Mouse (Mus musculus): ENCODE measurements at regions not wholly inside any gene's neighbourhood (a gene's known extent, or its start where the extent isn't known, plus 50 kb on each side); places are given as distances from the start of the nearest gene placed in this dataset.
"Not testable (repeated sequence)": the region's sequence is repeated elsewhere in the genome, so short reads cannot be mapped to it uniquely, and the experiment has no call there.

GRCm38 (mm10) chr12:117379103-117379850 lies 137.0 kb upstream of the Rapgef5 start:
- no peaks in the 10 kb centered on the region for H3K36me3 ChIP-seq (ENCODE audit: control insufficient read depth, insufficient read depth, low read length)
- no peak for ATAC-seq (ENCODE audit: insufficient number of reproducible peaks, insufficient read depth, low FRiP score, low read depth)
- 86% methylated on average over 16 of the region's 16 CpGs for WGBS

DNA sequence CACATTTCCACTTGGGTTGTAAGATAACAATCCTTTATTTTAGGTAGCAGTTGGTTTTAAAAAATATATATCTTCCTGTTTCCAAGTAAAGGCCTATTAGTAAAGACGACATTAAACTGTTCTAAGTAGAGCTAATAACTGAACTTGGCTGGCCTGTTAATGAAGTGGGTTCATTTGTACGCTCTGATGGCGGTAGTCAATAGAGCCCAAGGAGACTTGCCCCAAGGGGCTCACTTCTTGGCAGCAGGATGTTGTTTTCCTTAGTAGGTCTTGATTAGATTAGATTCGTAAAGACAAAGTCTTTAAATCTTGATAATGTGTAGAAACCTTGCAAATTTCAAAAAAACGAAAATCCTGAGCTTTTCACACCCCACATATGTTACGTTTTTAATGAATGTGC lies 135.4 kb upstream of the Rapgef5 start:
- WGBS = 70% methylated on average over 6 of the region's 6 CpGs
- Histone ChIP-seq H3K4me1 (ENCODE audit: control insufficient read depth in 2 of 2, insufficient read depth in 2 of 2, low read length in 2 of 2) (no peaks in the 10 kb centered on the region), H3K27ac (replicated peaks in 1 of 2; ENCODE audit: control insufficient read depth in 1 of 2, insufficient read depth in 1 of 2, low read depth in 2 of 2, low read length in 2 of 2) (no peak overlapping the region), H3K27me3 (ENCODE audit: control insufficient read depth, insufficient read depth, low read length) (no peaks in the 10 kb centered on the region), H3K9me3 (ENCODE audit: control insufficient read depth, low read length) (0 out of 2 replicates have a peak, but pooled peaks cover 3% of the 10 kb centered on the region), H3K36me3 (ENCODE audit: control insufficient read depth, insufficient read depth, low read length) (no peaks in the 10 kb centered on the region), H3K4me3 (ENCODE audit: control insufficient read depth in 1 of 2, insufficient read depth in 1 of 2, low read depth in 1 of 2, low read length in 2 of 2) (no peak overlapping the region), H3K4me2 (ENCODE audit: low read length) (no peak overlapping the region), H3K9ac (ENCODE audit: low read length) (no peak overlapping the region)
- ATAC-seq (ENCODE audit: insufficient number of reproducible peaks, insufficient read depth, low FRiP score, low read depth) = no peak

More at GRCm38 (mm10) chr12:117379103-117379850, 137.0 kb upstream of the Rapgef5 start:
- H3K9ac ChIP-seq (ENCODE audit: low read length) = no peak overlapping the region
- no peak overlapping the region for H3K4me2 ChIP-seq (ENCODE audit: low read length)
- no peak overlapping the region for H3K27ac ChIP-seq (replicated peaks in 1 of 2; ENCODE audit: control insufficient read depth in 1 of 2, insufficient read depth in 1 of 2, low read depth in 2 of 2, low read length in 2 of 2)
- H3K9me3 ChIP-seq (ENCODE audit: control insufficient read depth, low read length) = 0 out of 2 replicates have a peak, but pooled peaks cover 3% of the 10 kb centered on the region
- H3K4me3 ChIP-seq (ENCODE audit: control insufficient read depth in 1 of 2, insufficient read depth in 1 of 2, low read depth in 1 of 2, low read length in 2 of 2) = no peak overlapping the region
- H3K27me3 ChIP-seq (ENCODE audit: control insufficient read depth, insufficient read depth, low read length) = no peaks in the 10 kb centered on the region
- H3K4me1 ChIP-seq (ENCODE audit: control insufficient read depth in 2 of 2, insufficient read depth in 2 of 2, low read length in 2 of 2) = no peaks in the 10 kb centered on the region

DNA sequence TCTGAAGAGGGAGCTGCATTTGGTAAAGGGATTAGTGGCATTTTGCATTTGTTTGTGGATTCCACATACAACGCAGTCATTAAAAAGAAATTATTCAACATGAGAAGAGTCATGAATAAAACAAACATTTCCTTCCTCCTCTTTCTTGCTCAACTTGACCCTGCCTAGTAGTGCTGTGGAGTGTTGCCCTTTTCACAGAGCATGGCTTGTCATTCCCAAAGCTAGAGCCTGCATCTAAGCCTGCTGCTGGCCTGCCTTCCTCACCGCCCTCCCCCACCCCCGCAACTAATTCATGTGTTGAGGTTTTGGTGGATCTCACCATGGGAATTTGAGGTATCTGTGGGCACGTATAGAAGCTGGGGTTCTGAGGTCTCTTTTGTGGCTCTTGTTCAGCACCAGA lies 133.6 kb upstream of the Rapgef5 start:
- H3K27ac ChIP-seq (replicated peaks in 1 of 2; ENCODE audit: control insufficient read depth in 1 of 2, insufficient read depth in 1 of 2, low read depth in 2 of 2, low read length in 2 of 2); H3K4me3 ChIP-seq (ENCODE audit: control insufficient read depth in 1 of 2, insufficient read depth in 1 of 2, low read depth in 1 of 2, low read length in 2 of 2); ATAC-seq (ENCODE audit: insufficient number of reproducible peaks, insufficient read depth, low FRiP score, low read depth); H3K9me3 ChIP-seq (ENCODE audit: control insufficient read depth, low read length); H3K4me2 ChIP-seq (ENCODE audit: low read length); H3K36me3 ChIP-seq (ENCODE audit: control insufficient read depth, insufficient read depth, low read length); H3K27me3 ChIP-seq (ENCODE audit: control insufficient read depth, insufficient read depth, low read length); H3K9ac ChIP-seq (ENCODE audit: low read length); H3K4me1 ChIP-seq (ENCODE audit: control insufficient read depth in 2 of 2, insufficient read depth in 2 of 2, low read length in 2 of 2): not testable (repeated sequence)
- WGBS = 54% methylated on average over 1 of the region's 4 CpGs

DNA sequence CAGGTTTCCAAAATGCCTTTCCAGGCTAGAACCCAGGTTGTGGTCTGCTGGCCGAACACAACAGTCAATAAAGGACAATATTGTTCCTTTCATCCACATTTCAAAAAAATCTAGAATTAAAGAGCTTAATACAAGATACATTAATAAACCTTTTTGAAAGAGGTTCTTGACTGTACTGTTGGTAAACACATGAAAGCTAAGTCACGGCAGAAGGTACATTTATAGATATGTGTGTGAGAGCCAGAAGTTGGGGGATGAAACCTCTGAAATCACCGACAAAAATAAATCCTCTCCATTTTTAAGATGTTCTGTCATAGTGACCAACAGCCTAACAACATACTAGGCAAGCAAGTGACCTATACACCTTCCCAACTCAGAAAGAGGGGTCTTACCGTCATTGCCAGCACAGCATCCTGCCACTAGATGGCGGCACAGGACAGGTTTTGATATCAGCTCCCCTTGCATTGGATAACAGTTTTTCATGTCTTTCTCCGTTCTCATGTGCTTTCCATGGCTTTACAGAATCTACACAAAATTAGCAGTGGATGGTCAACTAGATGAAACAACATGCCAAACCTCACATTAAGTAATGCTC lies 131.1 kb upstream of the Rapgef5 start:
- H3K27me3 ChIP-seq (ENCODE audit: control insufficient read depth, insufficient read depth, low read length) = no peaks in the 10 kb centered on the region
- ATAC-seq (ENCODE audit: insufficient number of reproducible peaks, insufficient read depth, low FRiP score, low read depth) = no peak
- no peaks in the 10 kb centered on the region for H3K9me3 ChIP-seq (ENCODE audit: control insufficient read depth, low read length)
- peaks cover 3 to 14% of the 10 kb centered on the region in 2 experiments for H3K4me1 ChIP-seq (ENCODE audit: control insufficient read depth in 2 of 2, insufficient read depth in 2 of 2, low read length in 2 of 2)
- H3K4me3 ChIP-seq (ENCODE audit: control insufficient read depth in 1 of 2, insufficient read depth in 1 of 2, low read depth in 1 of 2, low read length in 2 of 2) = no peak overlapping the region
- H3K27ac ChIP-seq (replicated peaks in 1 of 2; ENCODE audit: control insufficient read depth in 1 of 2, insufficient read depth in 1 of 2, low read depth in 2 of 2, low read length in 2 of 2) = no peak overlapping the region
- H3K36me3 ChIP-seq (ENCODE audit: control insufficient read depth, insufficient read depth, low read length) = no peaks in the 10 kb centered on the region
- no peak overlapping the region for H3K9ac ChIP-seq (ENCODE audit: low read length)
- WGBS = 16% methylated on average over 6 of the region's 6 CpGs
- H3K4me2 ChIP-seq (ENCODE audit: low read length) = no peak overlapping the region

GRCm38 (mm10) chr12:117385697-117386096 lies 130.6 kb upstream of the Rapgef5 start:
- Histone ChIP-seq H3K4me2 (ENCODE audit: low read length) (no peak overlapping the region), H3K9ac (ENCODE audit: low read length) (no peak overlapping the region), H3K4me1 (ENCODE audit: control insufficient read depth in 2 of 2, insufficient read depth in 2 of 2, low read length in 2 of 2) (peaks cover 3 to 17% of the 10 kb centered on the region in 2 experiments), H3K27ac (replicated peaks in 1 of 2; ENCODE audit: control insufficient read depth in 1 of 2, insufficient read depth in 1 of 2, low read depth in 2 of 2, low read length in 2 of 2) (no peak overlapping the region), H3K27me3 (ENCODE audit: control insufficient read depth, insufficient read depth, low read length) (no peaks in the 10 kb centered on the region), H3K36me3 (ENCODE audit: control insufficient read depth, insufficient read depth, low read length) (no peaks in the 10 kb centered on the region), H3K9me3 (ENCODE audit: control insufficient read depth, low read length) (no peaks in the 10 kb centered on the region), H3K4me3 (ENCODE audit: control insufficient read depth in 1 of 2, insufficient read depth in 1 of 2, low read depth in 1 of 2, low read length in 2 of 2) (no peak overlapping the region)
- ATAC-seq (ENCODE audit: insufficient number of reproducible peaks, insufficient read depth, low FRiP score, low read depth) = no peak
- WGBS = 95% methylated on average over 1 of the region's 1 CpGs

DNA sequence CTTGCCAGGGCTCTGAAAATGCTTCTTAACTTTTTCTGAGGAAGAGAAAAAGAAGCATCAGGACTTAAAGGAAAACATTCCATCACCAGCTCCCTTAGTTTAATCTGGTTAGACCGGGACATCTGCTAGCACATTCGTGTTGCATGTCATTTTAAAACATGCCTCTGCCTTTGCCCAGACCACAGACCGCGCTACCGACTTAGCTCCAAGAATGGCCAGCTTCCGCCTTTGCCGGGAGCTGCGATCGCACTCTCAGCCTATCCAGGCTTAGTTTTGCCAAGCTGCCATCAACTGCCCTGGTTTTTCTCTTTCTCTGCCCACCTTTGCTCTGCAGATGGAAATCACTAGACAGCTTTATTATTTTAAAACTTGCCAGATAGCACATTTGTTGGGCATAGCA lies 129.3 kb upstream of the Rapgef5 start:
- H3K4me2 ChIP-seq (ENCODE audit: low read length) = peak overlapping the region; percentile 0; the same call in 1 of the 2 replicates
- 66% methylated on average over 9 of the region's 9 CpGs for WGBS

GRCm38 (mm10) chr12:117389516-117390347 lies 126.5 kb upstream of the Rapgef5 start:
- no peaks in the 10 kb centered on the region for H3K9me3 ChIP-seq (ENCODE audit: control insufficient read depth, low read length)
- peak overlapping the region in 1 of 2 experiments; percentile 11; a peak in 1 of 4 replicates for H3K27ac ChIP-seq (replicated peaks in 1 of 2; ENCODE audit: control insufficient read depth in 1 of 2, insufficient read depth in 1 of 2, low read depth in 2 of 2, low read length in 2 of 2)
- H3K36me3 ChIP-seq (ENCODE audit: control insufficient read depth, insufficient read depth, low read length) = no peaks in the 10 kb centered on the region
- no peak overlapping the region for H3K9ac ChIP-seq (ENCODE audit: low read length)
- 38% methylated on average over 7 of the region's 7 CpGs for WGBS
- peak overlapping the region; percentile 24; the same call in 1 of the 2 replicates for H3K4me2 ChIP-seq (ENCODE audit: low read length)
- 0 out of 2 replicates have a peak, but pooled peaks have one; percentile 31 for ATAC-seq (ENCODE audit: insufficient number of reproducible peaks, insufficient read depth, low FRiP score, low read depth)
- no peak overlapping the region for H3K4me3 ChIP-seq (ENCODE audit: control insufficient read depth in 1 of 2, insufficient read depth in 1 of 2, low read depth in 1 of 2, low read length in 2 of 2)
- H3K4me1 ChIP-seq (ENCODE audit: control insufficient read depth in 2 of 2, insufficient read depth in 2 of 2, low read length in 2 of 2) = peaks cover 3 to 17% of the 10 kb centered on the region in 2 experiments
- no peaks in the 10 kb centered on the region for H3K27me3 ChIP-seq (ENCODE audit: control insufficient read depth, insufficient read depth, low read length)

More for the DNA sequence above, 129.3 kb upstream of the Rapgef5 start:
- no peaks in the 10 kb centered on the region for H3K36me3 ChIP-seq (ENCODE audit: control insufficient read depth, insufficient read depth, low read length)
- no peaks in the 10 kb centered on the region for H3K27me3 ChIP-seq (ENCODE audit: control insufficient read depth, insufficient read depth, low read length)
- H3K27ac ChIP-seq (replicated peaks in 1 of 2; ENCODE audit: control insufficient read depth in 1 of 2, insufficient read depth in 1 of 2, low read depth in 2 of 2, low read length in 2 of 2) = no peak overlapping the region
- no peak for ATAC-seq (ENCODE audit: insufficient number of reproducible peaks, insufficient read depth, low FRiP score, low read depth)
- H3K4me3 ChIP-seq (ENCODE audit: control insufficient read depth in 1 of 2, insufficient read depth in 1 of 2, low read depth in 1 of 2, low read length in 2 of 2) = no peak overlapping the region
- no peaks in the 10 kb centered on the region for H3K9me3 ChIP-seq (ENCODE audit: control insufficient read depth, low read length)
- H3K4me1 ChIP-seq (ENCODE audit: control insufficient read depth in 2 of 2, insufficient read depth in 2 of 2, low read length in 2 of 2) = peaks cover 3 to 17% of the 10 kb centered on the region in 2 experiments
- H3K9ac ChIP-seq (ENCODE audit: low read length) = no peak overlapping the region

Data from heart, embryonic 14.5 days (tissue).